Mouse (Mus musculus) cerebellum, adult 9-11 months (tissue): ENCODE data around the gene Tap1.

Experiments
- DNase-seq: peaks from one replicate; pipeline ENCODE4 v3.0.0; 2022

Tap1 gene

GRCm38 (mm10) chr17:34237741-34238140, 50.4 kb downstream of the Tap1 start:
- no peak for DNase-seq

DNA sequence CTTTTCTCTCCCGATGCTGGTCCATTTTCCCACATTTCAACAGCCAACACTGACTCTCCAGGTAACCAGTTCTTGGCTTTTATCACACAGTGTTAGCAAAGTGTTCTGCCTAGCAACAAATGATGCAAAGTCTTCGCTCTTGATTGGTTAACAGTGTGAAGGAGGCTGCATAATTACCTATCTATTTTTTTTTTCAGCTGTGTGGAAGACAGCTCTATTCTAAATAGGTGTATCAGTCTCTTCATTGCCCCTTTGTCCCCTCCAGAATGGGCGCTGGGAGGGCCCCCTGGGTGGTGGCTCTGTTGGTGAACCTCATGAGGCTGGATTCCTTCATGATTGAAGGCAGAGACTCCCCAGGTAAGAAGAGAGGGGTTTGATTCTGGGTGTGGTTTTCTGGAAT, 51.4 kb downstream of the Tap1 start, which contains the start of gene H2-Ob:
Gene H2-Ob, plus strand, starts transcription at position 198 of the 400 bp plus-strand sequence.
- DNase-seq, result no peak

DNA sequence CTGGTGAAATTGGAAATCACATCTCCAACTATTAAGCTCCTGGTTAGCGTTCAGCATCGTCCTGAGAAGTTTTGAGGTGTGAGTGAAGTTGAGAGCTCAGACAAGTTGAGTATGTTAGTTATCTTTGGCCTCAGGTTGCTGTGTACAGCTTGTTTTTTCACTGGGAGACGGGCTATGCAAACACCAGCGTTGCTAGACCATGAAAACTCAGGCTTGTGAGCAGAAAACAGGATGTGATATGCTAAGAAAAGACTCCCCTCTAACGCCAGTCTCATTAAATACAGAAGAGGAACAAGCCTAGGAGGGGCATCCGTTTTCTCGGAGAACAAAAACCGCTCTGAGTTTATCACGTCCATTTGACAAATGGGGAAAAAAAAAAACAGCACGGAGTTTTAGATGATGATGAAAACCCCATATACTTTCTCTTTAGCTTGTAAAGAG, 52.3 kb downstream of the Tap1 start:
- no peak for DNase-seq

DNA sequence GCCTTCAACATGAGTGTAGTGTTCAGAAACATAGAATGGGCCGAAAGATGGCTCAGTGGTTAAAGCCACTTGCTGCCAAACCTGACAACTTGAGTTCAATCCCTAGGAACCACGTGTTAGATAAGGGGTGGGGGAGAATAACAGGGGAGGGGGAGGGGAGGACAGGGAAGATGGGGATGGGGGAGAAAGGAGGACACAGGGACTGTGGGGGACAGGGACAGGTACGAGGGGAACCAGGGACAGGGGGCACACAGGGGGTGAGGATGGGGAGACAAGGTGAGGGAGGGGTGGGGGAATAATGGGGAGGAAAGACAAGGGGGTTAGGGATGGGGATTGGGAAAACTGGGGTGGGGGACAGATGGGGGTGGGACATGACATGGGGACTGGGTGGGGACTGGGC, 53.0 kb downstream of the Tap1 start:
- no peak for DNase-seq

GRCm38 (mm10) chr17:34240916-34241315, 53.6 kb downstream of the Tap1 start:
- DNase-seq, result no peak

GRCm38 (mm10) chr17:34244656-34245055, 57.3 kb downstream of the Tap1 start:
- DNase-seq, result no peak
